Mouse (Mus musculus): ENCODE results near the gene Patl2. TPM values are rescaled to one million over a fixed set of nuclear protein-coding genes. Genes with fewer than 3 reads are reported as not detected.

Gene Patl2
- polyA plus RNA-seq, 1 experiment from 2014 or later = 0.15 TPM

DNA sequence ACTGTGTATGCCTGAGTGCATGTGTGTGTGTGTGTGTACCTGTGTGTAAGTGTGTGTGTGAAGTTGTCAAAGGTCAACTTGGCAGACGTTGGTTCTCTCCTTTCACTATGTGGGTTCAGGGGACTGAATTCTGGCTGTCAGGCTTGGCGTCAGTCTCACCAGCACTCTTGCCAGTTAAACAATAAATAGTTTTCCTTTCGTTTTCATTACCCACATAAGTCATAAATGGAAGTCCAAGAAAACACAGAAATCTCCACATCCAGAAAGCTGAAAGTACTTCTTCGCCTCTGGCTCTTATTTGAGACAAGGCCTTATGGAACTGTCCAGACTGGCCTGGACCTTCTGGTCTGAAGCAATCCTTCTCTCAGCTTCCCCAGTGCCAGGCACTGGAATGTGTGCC is 40.2 kb downstream of the Patl2 start:
- ATAC-seq (replicated peaks; ENCODE audit: low FRiP score) (no peak), DNase-seq (ENCODE audit: low spot score) (no peak)
- Histone ChIP-seq H3K4me1 (replicated peaks; ENCODE audit: control insufficient read depth, insufficient read depth, low read length) (peaks cover 9% of the 10 kb centered on the region; the same call in 1 of the 2 replicates), H3K9ac (ENCODE audit: low read depth, low read length) (no peak overlapping the region), H3K27me3 (replicated peaks; ENCODE audit: control insufficient read depth, insufficient read depth, low read length) (no peaks in the 10 kb centered on the region), H3K36me3 (ENCODE audit: control insufficient read depth, insufficient read depth, low read length) (no peaks in the 10 kb centered on the region), H3K27ac (ENCODE audit: low read depth, low read length) (no peak overlapping the region), H3K9me3 (ENCODE audit: control insufficient read depth, low read length) (no peaks in the 10 kb centered on the region), H3K4me3 (ENCODE audit: low read depth, low read length) (no peak overlapping the region), H3K4me2 (no peak overlapping the region)
- 67% methylated on average over 4 of the region's 4 CpGs for WGBS

DNA sequence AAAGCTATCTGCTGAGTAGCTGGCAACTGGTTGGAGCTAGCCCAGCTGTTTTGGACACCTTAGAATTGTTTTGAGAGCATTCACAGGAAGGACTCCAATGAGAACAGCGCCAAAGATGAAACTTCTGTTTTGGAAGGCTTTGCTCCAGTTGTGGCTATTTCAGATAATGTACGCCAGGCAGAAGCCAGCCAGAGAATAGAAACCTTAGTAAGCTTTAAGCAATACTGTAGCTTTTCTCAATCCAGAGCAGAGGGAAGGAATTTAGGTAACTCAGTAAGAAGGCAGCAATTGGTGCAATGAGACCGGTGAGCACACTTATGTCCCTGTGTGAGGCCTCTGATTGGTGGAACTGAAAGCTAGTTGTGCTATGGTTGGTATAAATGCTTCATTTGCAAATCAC is 42.9 kb downstream of the Patl2 start:
- 85% methylated on average over 3 of the region's 3 CpGs for WGBS
- ATAC-seq (replicated peaks; ENCODE audit: low FRiP score) (no peak), DNase-seq (ENCODE audit: low spot score) (no peak)
- H3K27me3 ChIP-seq (replicated peaks; ENCODE audit: control insufficient read depth, insufficient read depth, low read length) = no peaks in the 10 kb centered on the region
- H3K36me3 ChIP-seq (ENCODE audit: control insufficient read depth, insufficient read depth, low read length) = no peaks in the 10 kb centered on the region
- H3K4me3 ChIP-seq (ENCODE audit: low read depth, low read length) = no peak overlapping the region
- no peaks in the 10 kb centered on the region for H3K9me3 ChIP-seq (ENCODE audit: control insufficient read depth, low read length)
- no peak overlapping the region for H3K4me2 ChIP-seq
- H3K27ac ChIP-seq (ENCODE audit: low read depth, low read length) = no peak overlapping the region
- peaks cover 7% of the 10 kb centered on the region for H3K4me1 ChIP-seq (replicated peaks; ENCODE audit: control insufficient read depth, insufficient read depth, low read length)
- H3K9ac ChIP-seq (ENCODE audit: low read depth, low read length) = no peak overlapping the region

DNA sequence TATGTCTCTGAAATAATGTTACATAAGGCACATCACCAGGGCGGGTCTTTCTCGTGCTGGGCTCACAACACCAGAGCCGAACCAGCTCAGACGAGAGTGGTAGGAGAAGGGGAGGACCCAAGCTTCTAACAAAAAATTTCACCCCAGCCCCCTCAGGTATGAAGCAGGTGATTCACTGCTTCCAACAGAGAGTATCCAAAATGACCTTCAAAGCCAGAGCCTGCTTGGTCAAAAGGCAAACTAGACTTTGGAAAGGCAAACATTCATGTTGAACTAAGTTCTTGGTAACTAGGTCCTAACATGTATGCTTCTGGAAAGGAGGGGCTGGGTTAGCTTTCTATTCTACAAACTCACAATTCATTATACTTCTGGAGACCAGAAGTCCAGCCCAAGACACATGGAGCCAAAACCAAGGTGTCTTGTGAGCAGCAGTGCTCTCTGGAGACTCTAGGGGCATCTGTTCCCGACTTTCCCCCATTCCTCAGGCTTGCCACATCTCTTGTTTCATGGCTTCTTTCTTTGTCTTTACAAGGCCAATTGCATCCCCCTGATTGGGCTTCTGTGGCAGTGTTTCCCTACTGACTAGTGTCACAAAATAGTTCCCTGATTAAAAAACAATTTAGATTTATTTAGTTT is 44.5 kb downstream of the Patl2 start:
- ATAC-seq (replicated peaks; ENCODE audit: low FRiP score) (peak; percentile 22; the same call in 1 of the 2 replicates), DNase-seq (ENCODE audit: low spot score) (no peak)
- Histone ChIP-seq H3K9ac (ENCODE audit: low read depth, low read length) (no peak overlapping the region), H3K27me3 (replicated peaks; ENCODE audit: control insufficient read depth, insufficient read depth, low read length) (no peaks in the 10 kb centered on the region), H3K36me3 (ENCODE audit: control insufficient read depth, insufficient read depth, low read length) (no peaks in the 10 kb centered on the region), H3K9me3 (ENCODE audit: control insufficient read depth, low read length) (no peaks in the 10 kb centered on the region), H3K4me3 (ENCODE audit: low read depth, low read length) (no peak overlapping the region), H3K27ac (ENCODE audit: low read depth, low read length) (peak overlapping the region; percentile 68), H3K4me2 (no peak overlapping the region), H3K4me1 (replicated peaks; ENCODE audit: control insufficient read depth, insufficient read depth, low read length) (peaks cover 12% of the 10 kb centered on the region)
- 66% methylated on average over 5 of the region's 5 CpGs for WGBS

DNA sequence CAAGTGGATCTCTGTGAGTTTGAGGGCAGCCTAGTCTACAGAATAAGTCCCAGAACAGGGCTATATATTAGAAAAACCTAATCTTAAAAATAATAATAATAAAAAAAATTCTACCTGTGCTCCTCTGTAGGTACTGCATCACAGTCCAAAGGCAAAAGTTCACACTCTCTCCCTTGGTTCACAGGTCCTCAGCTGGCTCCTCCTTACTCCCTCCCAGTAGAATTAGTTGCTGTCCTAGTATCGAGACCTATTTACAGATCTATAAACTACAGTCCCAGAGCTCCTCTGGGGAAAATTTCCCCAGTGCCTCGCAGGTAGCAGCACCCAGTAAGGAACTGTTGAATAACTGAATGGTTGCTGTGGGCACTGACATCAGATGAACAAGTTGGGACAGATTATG is 45.2 kb downstream of the Patl2 start:
- H3K9ac ChIP-seq (ENCODE audit: low read depth, low read length) = no peak overlapping the region
- H3K4me1 ChIP-seq (replicated peaks; ENCODE audit: control insufficient read depth, insufficient read depth, low read length) = peaks cover 12% of the 10 kb centered on the region
- H3K36me3 ChIP-seq (ENCODE audit: control insufficient read depth, insufficient read depth, low read length) = no peaks in the 10 kb centered on the region
- WGBS = 68% methylated on average over 2 of the region's 2 CpGs
- DNase-seq (ENCODE audit: low spot score) = no peak
- H3K4me2 ChIP-seq = peak overlapping the region; percentile 12; the same call in 1 of the 2 replicates
- H3K27me3 ChIP-seq (replicated peaks; ENCODE audit: control insufficient read depth, insufficient read depth, low read length) = no peaks in the 10 kb centered on the region
- no peaks in the 10 kb centered on the region for H3K9me3 ChIP-seq (ENCODE audit: control insufficient read depth, low read length)
- H3K4me3 ChIP-seq (ENCODE audit: low read depth, low read length) = no peak overlapping the region
- ATAC-seq (replicated peaks; ENCODE audit: low FRiP score) = no peak
- peak overlapping the region; percentile 68 for H3K27ac ChIP-seq (ENCODE audit: low read depth, low read length)

DNA sequence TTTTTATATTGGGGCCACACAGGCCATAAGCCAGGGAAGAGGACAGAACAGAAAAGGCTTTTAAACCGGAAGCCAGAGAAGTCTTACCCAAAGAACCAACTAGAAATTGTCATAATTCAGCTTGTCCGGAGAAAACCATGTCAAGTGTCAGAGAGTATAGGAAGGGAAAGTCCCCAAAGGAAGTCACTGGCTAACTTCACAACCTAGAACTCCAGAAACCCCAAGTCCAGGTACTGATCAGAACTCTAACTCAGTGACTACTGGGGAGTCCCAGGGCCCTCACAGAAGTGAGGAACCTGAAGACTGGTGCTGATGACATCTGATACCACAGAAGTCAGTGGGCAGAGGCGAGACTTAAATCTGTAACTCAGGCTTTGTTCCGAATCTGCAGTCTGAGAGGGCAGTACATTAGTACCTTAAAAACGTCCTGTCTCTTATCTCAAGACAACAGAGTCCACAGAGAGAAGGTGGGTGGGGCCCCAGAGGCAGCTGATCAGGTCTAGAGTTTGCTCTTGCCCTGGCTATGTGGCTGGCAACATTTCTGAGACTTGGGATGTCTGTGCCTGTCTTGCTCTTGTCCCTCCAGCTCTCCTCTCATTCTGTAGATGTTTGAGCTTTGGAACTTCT is 48.0 kb downstream of the Patl2 start:
- Histone ChIP-seq H3K4me3 (ENCODE audit: low read depth, low read length) (no peak overlapping the region), H3K4me1 (replicated peaks; ENCODE audit: control insufficient read depth, insufficient read depth, low read length) (peaks cover 12% of the 10 kb centered on the region), H3K27me3 (replicated peaks; ENCODE audit: control insufficient read depth, insufficient read depth, low read length) (no peaks in the 10 kb centered on the region), H3K9ac (ENCODE audit: low read depth, low read length) (no peak overlapping the region), H3K4me2 (peak overlapping the region; percentile 44), H3K36me3 (ENCODE audit: control insufficient read depth, insufficient read depth, low read length) (no peaks in the 10 kb centered on the region), H3K9me3 (ENCODE audit: control insufficient read depth, low read length) (no peaks in the 10 kb centered on the region), H3K27ac (ENCODE audit: low read depth, low read length) (no peak overlapping the region)
- DNase-seq (ENCODE audit: low spot score) (peak; percentile 48), ATAC-seq (replicated peaks; ENCODE audit: low FRiP score) (peak; percentile 96)
- WGBS = 31% methylated on average over 5 of the region's 5 CpGs

DNA sequence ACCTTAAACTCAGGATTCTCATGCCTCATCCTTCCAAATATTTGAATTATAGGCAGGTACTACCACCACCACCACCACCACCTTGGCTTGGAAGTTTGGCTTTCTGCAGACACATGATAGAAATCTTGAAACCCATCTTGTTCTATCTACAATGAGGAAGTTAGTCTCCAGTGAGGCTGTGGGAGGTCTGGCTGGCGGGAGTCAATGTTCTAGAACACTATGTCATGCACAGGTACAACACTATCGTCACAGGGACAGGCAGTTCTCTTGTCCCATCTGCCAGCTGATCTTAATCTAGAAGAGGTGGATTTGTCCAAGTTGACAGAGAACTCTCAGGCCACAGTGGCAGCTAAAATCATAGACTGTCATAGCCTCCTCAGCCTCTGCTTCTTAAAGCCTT is 53.4 kb downstream of the Patl2 start:
- DNase-seq (ENCODE audit: low spot score) (no peak), ATAC-seq (replicated peaks; ENCODE audit: low FRiP score) (no peak)
- H3K36me3 ChIP-seq (ENCODE audit: control insufficient read depth, insufficient read depth, low read length) = no peaks in the 10 kb centered on the region
- H3K4me1 ChIP-seq (replicated peaks; ENCODE audit: control insufficient read depth, insufficient read depth, low read length) = peaks cover 2% of the 10 kb centered on the region
- H3K4me3 ChIP-seq (ENCODE audit: low read depth, low read length) = no peak overlapping the region
- H3K27ac ChIP-seq (ENCODE audit: low read depth, low read length) = no peak overlapping the region
- H3K9ac ChIP-seq (ENCODE audit: low read depth, low read length) = no peak overlapping the region
- H3K4me2 ChIP-seq = no peak overlapping the region
- H3K9me3 ChIP-seq (ENCODE audit: control insufficient read depth, low read length) = no peaks in the 10 kb centered on the region
- WGBS = 62% methylated on average over 2 of the region's 2 CpGs
- no peaks in the 10 kb centered on the region for H3K27me3 ChIP-seq (replicated peaks; ENCODE audit: control insufficient read depth, insufficient read depth, low read length)

DNA sequence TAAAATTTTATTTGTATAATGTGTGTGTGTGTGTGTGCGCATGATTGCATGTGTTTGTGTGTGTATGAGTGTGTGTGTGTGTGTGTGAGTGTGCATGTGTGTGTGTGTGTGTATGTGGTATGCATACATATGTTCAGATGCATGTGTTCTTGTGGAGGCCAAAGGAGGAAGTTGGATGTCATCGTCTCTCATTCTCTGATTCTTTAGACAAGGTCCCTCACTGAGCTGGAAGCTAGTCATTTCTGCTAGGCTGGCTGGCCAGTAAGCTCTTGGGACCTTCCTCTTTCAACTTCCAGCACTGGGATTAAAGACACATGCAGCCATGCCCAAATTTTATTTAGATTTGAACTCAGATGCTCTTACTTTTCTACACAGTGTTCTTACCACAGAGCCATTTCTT is 53.9 kb downstream of the Patl2 start:
- H3K27me3 ChIP-seq (replicated peaks; ENCODE audit: control insufficient read depth, insufficient read depth, low read length) = no peaks in the 10 kb centered on the region
- no peak for ATAC-seq (replicated peaks; ENCODE audit: low FRiP score)
- no peaks in the 10 kb centered on the region for H3K9me3 ChIP-seq (ENCODE audit: control insufficient read depth, low read length)
- no peak overlapping the region for H3K4me3 ChIP-seq (ENCODE audit: low read depth, low read length)
- H3K27ac ChIP-seq (ENCODE audit: low read depth, low read length) = no peak overlapping the region
- H3K4me2 ChIP-seq = no peak overlapping the region
- DNase-seq (ENCODE audit: low spot score) = no peak
- 60% methylated on average over 2 of the region's 2 CpGs for WGBS
- H3K9ac ChIP-seq (ENCODE audit: low read depth, low read length) = no peak overlapping the region
- H3K4me1 ChIP-seq (replicated peaks; ENCODE audit: control insufficient read depth, insufficient read depth, low read length) = no peaks in the 10 kb centered on the region; the same call in 1 of the 2 replicates
- no peaks in the 10 kb centered on the region for H3K36me3 ChIP-seq (ENCODE audit: control insufficient read depth, insufficient read depth, low read length)

DNA sequence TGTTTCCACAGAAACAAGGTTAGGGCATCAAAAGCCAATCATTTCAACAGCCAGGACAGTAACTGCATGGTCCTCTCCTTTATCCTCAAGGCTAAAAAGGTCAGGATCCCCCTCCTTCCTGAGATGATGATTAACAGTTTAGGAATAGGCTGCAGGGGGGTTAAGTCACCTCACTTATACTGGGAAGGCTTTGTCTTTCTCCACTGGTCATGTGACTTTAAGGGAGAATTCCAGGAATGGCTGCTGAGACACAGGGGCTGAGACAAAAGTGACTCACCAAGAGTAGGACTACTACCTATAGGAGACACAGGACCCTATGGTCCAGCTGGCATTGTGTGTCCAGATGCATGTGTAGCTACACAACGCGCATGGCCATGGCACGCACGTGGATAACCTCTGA is 58.4 kb downstream of the Patl2 start:
- Histone ChIP-seq H3K36me3 (ENCODE audit: control insufficient read depth, insufficient read depth, low read length) (no peaks in the 10 kb centered on the region), H3K27ac (ENCODE audit: low read depth, low read length) (no peak overlapping the region), H3K27me3 (replicated peaks; ENCODE audit: control insufficient read depth, insufficient read depth, low read length) (no peaks in the 10 kb centered on the region), H3K4me2 (no peak overlapping the region), H3K9ac (ENCODE audit: low read depth, low read length) (no peak overlapping the region), H3K4me1 (replicated peaks; ENCODE audit: control insufficient read depth, insufficient read depth, low read length) (peaks cover 17% of the 10 kb centered on the region), H3K4me3 (ENCODE audit: low read depth, low read length) (no peak overlapping the region), H3K9me3 (ENCODE audit: control insufficient read depth, low read length) (no peaks in the 10 kb centered on the region)
- no peak for DNase-seq (ENCODE audit: low spot score)
- 88% methylated on average over 4 of the region's 4 CpGs for WGBS
- no peak for ATAC-seq (replicated peaks; ENCODE audit: low FRiP score)

DNA sequence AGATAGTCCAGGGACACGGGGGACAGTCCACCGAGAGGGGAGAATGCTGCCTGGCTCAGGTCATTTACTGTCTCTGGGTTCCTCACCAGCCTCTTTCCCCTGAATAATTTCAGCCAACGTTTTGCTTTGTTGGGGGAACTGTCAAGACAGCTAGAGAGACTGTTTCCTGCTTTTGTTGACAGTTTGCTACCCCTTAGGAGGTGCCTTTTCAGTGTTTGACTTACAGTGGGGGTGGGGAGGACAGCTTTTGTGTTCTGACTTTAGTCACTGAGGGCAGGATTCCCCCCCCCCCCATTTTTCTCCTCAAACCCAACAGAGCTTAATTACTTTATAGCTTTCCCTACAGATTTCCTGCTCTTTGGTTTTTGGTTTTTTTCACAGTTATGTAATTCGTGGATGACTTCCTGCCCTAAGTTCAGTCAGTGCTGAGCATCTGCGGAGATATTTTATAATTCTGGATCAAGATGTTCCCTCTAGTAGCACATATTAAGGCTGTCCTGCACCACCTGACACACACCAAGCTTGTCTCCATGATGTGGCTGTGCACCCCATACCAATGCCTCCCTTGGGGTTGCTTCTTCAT is 59.1 kb downstream of the Patl2 start:
- Histone ChIP-seq H3K36me3 (ENCODE audit: control insufficient read depth, insufficient read depth, low read length) (no peaks in the 10 kb centered on the region), H3K9ac (ENCODE audit: low read depth, low read length) (no peak overlapping the region), H3K4me1 (replicated peaks; ENCODE audit: control insufficient read depth, insufficient read depth, low read length) (peaks cover 17% of the 10 kb centered on the region), H3K4me2 (no peak overlapping the region), H3K4me3 (ENCODE audit: low read depth, low read length) (no peak overlapping the region), H3K27me3 (replicated peaks; ENCODE audit: control insufficient read depth, insufficient read depth, low read length) (no peaks in the 10 kb centered on the region), H3K27ac (ENCODE audit: low read depth, low read length) (no peak overlapping the region), H3K9me3 (ENCODE audit: control insufficient read depth, low read length) (no peaks in the 10 kb centered on the region)
- no peak for ATAC-seq (replicated peaks; ENCODE audit: low FRiP score)
- no peak for DNase-seq (ENCODE audit: low spot score)
- 37% methylated on average over 5 of the region's 5 CpGs for WGBS
